ENCODE assay signal across 8 mouse cellular contexts in genomic region chr19:5847306-5847796, GRCm38 (mm10). TPM values are rescaled to one million over a fixed set of nuclear protein-coding genes. Genes with fewer than 3 reads are reported as not detected.
A peak's percentile ranks its signal among the peaks of the same experiment; 100 is the strongest.
DNase-seq lines count a peak whose midpoint lies in the region; ATAC-seq and TF ChIP-seq lines count a peak whose summit lies in the region.

No protein-coding gene starts in this region.

- WGBS in heart, embryonic 10.5 days, result 60% methylated on average over 4 of the region's 4 CpGs
- 43% methylated on average over 4 of the region's 4 CpGs for WGBS in bone marrow, adult 2 months
- 30% methylated on average over 4 of the region's 4 CpGs for WGBS in forebrain, embryonic 14.5 days
- WGBS in kidney, embryonic 14.5 days, result 33% methylated on average over 4 of the region's 4 CpGs
- WGBS in midbrain, embryonic 10.5 days, result 53% methylated on average over 4 of the region's 4 CpGs

- peak overlapping the region; percentile 77 for H3K4me2 ChIP-seq in forebrain, embryonic 14.5 days (ENCODE audit: low read length)
- peak overlapping the region; percentile 66 for H3K4me2 ChIP-seq in kidney, embryonic 14.5 days (replicated peaks; ENCODE audit: low read depth, low read length)

- peak overlapping the region; percentile 96 for H3K27ac ChIP-seq in heart, embryonic 10.5 days
- H3K27ac ChIP-seq in bone marrow, adult 2 months (ENCODE audit: control insufficient read depth, insufficient read depth, low read depth, low read length, poor library complexity), result peak overlapping the region; percentile 97
- peak overlapping the region; percentile 98 for H3K27ac ChIP-seq in forebrain, embryonic 14.5 days (ENCODE audit: low read depth, low read length)
- peak overlapping the region; percentile 99 for H3K27ac ChIP-seq in kidney, embryonic 14.5 days (ENCODE audit: low read depth, low read length)
- peak overlapping the region; percentile 95 for H3K27ac ChIP-seq in midbrain, embryonic 10.5 days (replicated peaks)

- ATAC-seq in forebrain, embryonic 14.5 days, result no peak
- no peak for ATAC-seq in kidney, embryonic 14.5 days (ENCODE audit: low FRiP score, low TSS enrichment)

- no peak for DNase-seq in heart, embryonic 10.5 days (ENCODE audit: low spot score)
- DNase-seq in heart, adult 8-10 months (ENCODE audit: low spot score), result no peak
- DNase-seq in forebrain, embryonic 14.5 days (ENCODE audit: low spot score), result no peak
- DNase-seq in midbrain, embryonic 10.5 days (ENCODE audit: low spot score), result no peak
- DNase-seq in ovary, postnatal 10 days (ENCODE audit: low spot score), result no peak
- DNase-seq in gastrocnemius, postnatal 25 days, result no peak

- TF ChIP-seq POLR2A in bone marrow, adult 2 months (IDR thresholded peaks at IDR 0.05; ENCODE audit: borderline replicate concordance, control insufficient read depth, low read depth, low read length), result no peak

- H3K36me3 ChIP-seq in heart, embryonic 10.5 days, result peaks cover 11% of the 10 kb centered on the region
- peaks cover 4% of the 10 kb centered on the region; the same call in 1 of the 2 replicates for H3K36me3 ChIP-seq in forebrain, embryonic 14.5 days (ENCODE audit: control insufficient read depth, insufficient read depth, low read length)
- H3K36me3 ChIP-seq in kidney, embryonic 14.5 days (ENCODE audit: control insufficient read depth, insufficient read depth, low read length), result peaks cover 13% of the 10 kb centered on the region
- peaks cover 9% of the 10 kb centered on the region for H3K36me3 ChIP-seq in midbrain, embryonic 10.5 days

- H3K27me3 ChIP-seq in heart, embryonic 10.5 days (ENCODE audit: insufficient read depth, poor library complexity, severe bottlenecking), result no peaks in the 10 kb centered on the region
- no peaks in the 10 kb centered on the region for H3K27me3 ChIP-seq in forebrain, embryonic 14.5 days (replicated peaks; ENCODE audit: control insufficient read depth, insufficient read depth, low read length)
- H3K27me3 ChIP-seq in kidney, embryonic 14.5 days (ENCODE audit: control insufficient read depth, insufficient read depth, low read length), result no peaks in the 10 kb centered on the region
- no peaks in the 10 kb centered on the region for H3K27me3 ChIP-seq in midbrain, embryonic 10.5 days (ENCODE audit: low read depth, poor library complexity, severe bottlenecking)

- H3K9ac ChIP-seq in forebrain, embryonic 14.5 days (ENCODE audit: low read length), result peak overlapping the region; percentile 62
- H3K9ac ChIP-seq in kidney, embryonic 14.5 days (ENCODE audit: low read depth, low read length), result peak overlapping the region; percentile 46; the same call in 1 of the 2 replicates

- H3K4me3 ChIP-seq in heart, embryonic 10.5 days, result peak overlapping the region; percentile 56
- H3K4me3 ChIP-seq in bone marrow, adult 2 months (replicated peaks; ENCODE audit: control insufficient read depth, low read depth, low read length), result no peak overlapping the region
- peak overlapping the region; percentile 27; the same call in 1 of the 2 replicates for H3K4me3 ChIP-seq in forebrain, embryonic 14.5 days (ENCODE audit: low read depth, low read length)
- H3K4me3 ChIP-seq in kidney, embryonic 14.5 days (ENCODE audit: low read length), result peak overlapping the region; percentile 34; the same call in 1 of the 2 replicates
- peak overlapping the region; percentile 49 for H3K4me3 ChIP-seq in midbrain, embryonic 10.5 days

- TF ChIP-seq CTCF in bone marrow, adult 2 months (IDR thresholded peaks at IDR 0.05; ENCODE audit: control insufficient read depth, insufficient read depth, low read length), result no peak

- H3K4me1 ChIP-seq in heart, embryonic 10.5 days, result peaks cover 94% of the 10 kb centered on the region
- peaks cover 6% of the 10 kb centered on the region for H3K4me1 ChIP-seq in bone marrow, adult 2 months (ENCODE audit: control insufficient read depth, insufficient read depth, low read length)
- H3K4me1 ChIP-seq in forebrain, embryonic 14.5 days (ENCODE audit: control insufficient read depth, insufficient read depth, low read length), result peaks cover 60% of the 10 kb centered on the region
- H3K4me1 ChIP-seq in kidney, embryonic 14.5 days (ENCODE audit: control insufficient read depth, insufficient read depth, low read length), result peaks cover 70% of the 10 kb centered on the region
- peaks cover 89% of the 10 kb centered on the region for H3K4me1 ChIP-seq in midbrain, embryonic 10.5 days

- H3K9me3 ChIP-seq in heart, embryonic 10.5 days, result no peaks in the 10 kb centered on the region
- no peaks in the 10 kb centered on the region for H3K9me3 ChIP-seq in forebrain, embryonic 14.5 days (replicated peaks; ENCODE audit: control insufficient read depth, low read length)
- no peaks in the 10 kb centered on the region for H3K9me3 ChIP-seq in kidney, embryonic 14.5 days (ENCODE audit: control insufficient read depth, low read length)
- H3K9me3 ChIP-seq in midbrain, embryonic 10.5 days (replicated peaks), result no peaks in the 10 kb centered on the region

RNA-seq across cellular contexts. Expression of gene Frmd8, which starts 27.7 kb away (rescaled TPM):
- polyA plus RNA-seq in heart, embryonic 10.5 days (2016; fragmentation: Nextera tagmentation; extraction: Ambion mirVana), result 40.6 and 46.3 TPM in 2 replicates
- total RNA-seq in heart, adult 8-10 months (2022), result 1 to 10 TPM; 7.1 to 8.1 (median 7.5) TPM
- polyA plus RNA-seq in bone marrow, adult 2 months (2011; ENCODE audit: insufficient read depth, insufficient read length, low replicate concordance, missing spikeins), result 14.3 and 18.1 TPM in 2 replicates
- polyA plus RNA-seq in forebrain, embryonic 14.5 days (2014; fragmentation: Nextera tagmentation; extraction: Ambion mirVana), result 13.1 and 16.0 TPM in 2 replicates
- polyA plus RNA-seq in kidney, embryonic 14.5 days (2014; fragmentation: Nextera tagmentation; extraction: Ambion mirVana), result 17.4 and 26.5 TPM in 2 replicates
- 33.8 and 34.9 TPM in 2 replicates for polyA plus RNA-seq in midbrain, embryonic 10.5 days (2016; fragmentation: Nextera tagmentation; extraction: Ambion mirVana)
- total RNA-seq in gastrocnemius, postnatal 25 days (2021), result 1 to 10 TPM; 3.7 to 6.4 TPM

RNA-seq across cellular contexts. Expression of gene Slc25a45, which starts 30.3 kb away (rescaled TPM):
- 2.1 and 2.5 TPM in 2 replicates for polyA plus RNA-seq in heart, embryonic 10.5 days (2016; fragmentation: Nextera tagmentation; extraction: Ambion mirVana)
- 1 to 10 TPM; 2.4 to 3.8 (median 2.8) TPM for total RNA-seq in heart, adult 8-10 months (2022)
- polyA plus RNA-seq in bone marrow, adult 2 months (2011; ENCODE audit: insufficient read depth, insufficient read length, low replicate concordance, missing spikeins), result 11.6 and 24.6 TPM in 2 replicates
- polyA plus RNA-seq in forebrain, embryonic 14.5 days (2014; fragmentation: Nextera tagmentation; extraction: Ambion mirVana), result 1.7 TPM in 2 replicates
- polyA plus RNA-seq in kidney, embryonic 14.5 days (2014; fragmentation: Nextera tagmentation; extraction: Ambion mirVana), result 3.3 and 3.5 TPM in 2 replicates
- 2.3 and 2.6 TPM in 2 replicates for polyA plus RNA-seq in midbrain, embryonic 10.5 days (2016; fragmentation: Nextera tagmentation; extraction: Ambion mirVana)
- 1 to 10 TPM in 1 of 2 experiments, under 1 TPM in 1; 0.59 to 1.3 TPM for total RNA-seq in gastrocnemius, postnatal 25 days (2021)

RNA-seq across cellular contexts. Expression of gene Tigd3, which starts 46.6 kb away (rescaled TPM):
- polyA plus RNA-seq in heart, embryonic 10.5 days (2016; fragmentation: Nextera tagmentation; extraction: Ambion mirVana), result 2.4 and 2.9 TPM in 2 replicates
- under 1 TPM; 0.23 to 0.50 (median 0.34) TPM for total RNA-seq in heart, adult 8-10 months (2022)
- polyA plus RNA-seq in bone marrow, adult 2 months (2011; ENCODE audit: insufficient read depth, insufficient read length, low replicate concordance, missing spikeins), result 4.4 and 6.4 TPM in 2 replicates
- polyA plus RNA-seq in forebrain, embryonic 14.5 days (2014; fragmentation: Nextera tagmentation; extraction: Ambion mirVana), result 7.0 and 7.1 TPM in 2 replicates
- polyA plus RNA-seq in kidney, embryonic 14.5 days (2014; fragmentation: Nextera tagmentation; extraction: Ambion mirVana), result 2.9 and 4.0 TPM in 2 replicates
- polyA plus RNA-seq in midbrain, embryonic 10.5 days (2016; fragmentation: Nextera tagmentation; extraction: Ambion mirVana), result 9.5 and 10.8 TPM in 2 replicates
- under 1 TPM; 0.15 to 0.35 TPM for total RNA-seq in gastrocnemius, postnatal 25 days (2021)
